Mouse (Mus musculus) kidney, postnatal 25 days (tissue): ENCODE measurements around the gene Ttc23.

Experiments
- DNase-seq, 2 experiments: peaks; one replicate each; pipeline ENCODE4 v3.0.0; 2021; ENCODE audit warnings: mixed read lengths in 2 of 2

The Ttc23 gene

DNA sequence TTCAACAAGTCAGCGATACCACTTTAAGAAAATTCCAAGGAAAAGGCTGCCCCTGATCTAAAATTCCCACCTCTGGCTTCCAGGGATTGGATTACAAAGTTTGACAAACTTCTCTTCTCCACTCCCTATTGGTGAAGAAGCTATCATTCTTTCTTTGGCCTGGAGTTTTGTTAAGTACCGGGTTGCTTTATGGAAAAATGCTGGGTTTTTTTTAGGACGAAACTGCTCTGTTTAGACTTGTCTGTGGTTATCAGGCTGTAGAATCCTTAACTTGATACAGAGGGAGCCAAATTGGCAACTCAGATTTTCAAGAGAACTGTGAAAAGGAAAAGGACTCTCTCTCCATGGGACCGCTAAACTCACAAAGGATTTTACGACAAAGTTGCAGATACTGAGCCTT, at the start of gene Ttc23:
TSS of gene Ttc23 (plus strand) at position 134 of the 400 bp plus-strand sequence.
- peak in 1 of 2 experiments; percentile 22 for DNase-seq

GRCm38 (mm10) chr7:67598050-67598449, 49.2 kb upstream of the Ttc23 start:
- DNase-seq, result peak; percentile 76 to 81

DNA sequence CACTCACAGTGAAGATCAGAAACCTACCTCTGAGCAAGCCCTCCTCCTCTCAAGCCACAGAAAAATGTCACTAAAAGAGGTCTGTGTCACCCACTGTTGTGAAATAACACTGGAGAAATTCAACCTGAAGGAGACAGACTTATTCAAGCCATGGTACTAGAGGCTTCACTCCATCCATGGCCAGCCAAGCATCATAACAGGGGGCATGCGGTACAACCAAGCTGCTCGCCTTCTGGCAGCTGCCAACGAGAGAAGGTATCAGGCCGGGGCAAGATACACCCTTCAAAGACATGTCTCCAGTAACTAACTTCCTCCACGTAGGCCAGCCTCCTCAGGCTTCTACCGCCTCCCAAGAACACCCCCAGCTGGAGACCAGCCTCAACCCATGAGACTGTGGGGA, 42.1 kb upstream of the Ttc23 start:
- DNase-seq, result peak in 1 of 2 experiments; percentile 46

GRCm38 (mm10) chr7:67606250-67606649, 41.0 kb upstream of the Ttc23 start:
- no peak for DNase-seq

- DNase-seq, result no peak
Measured at GRCm38 (mm10) chr7:67607669-67608347, 39.4 kb upstream of the Ttc23 start.

- DNase-seq, result no peak
Measured at GRCm38 (mm10) chr7:67608348-67609024, 38.7 kb upstream of the Ttc23 start.

GRCm38 (mm10) chr7:67613795-67614463, 33.3 kb upstream of the Ttc23 start:
- peak; percentile 36 to 69 for DNase-seq

DNA sequence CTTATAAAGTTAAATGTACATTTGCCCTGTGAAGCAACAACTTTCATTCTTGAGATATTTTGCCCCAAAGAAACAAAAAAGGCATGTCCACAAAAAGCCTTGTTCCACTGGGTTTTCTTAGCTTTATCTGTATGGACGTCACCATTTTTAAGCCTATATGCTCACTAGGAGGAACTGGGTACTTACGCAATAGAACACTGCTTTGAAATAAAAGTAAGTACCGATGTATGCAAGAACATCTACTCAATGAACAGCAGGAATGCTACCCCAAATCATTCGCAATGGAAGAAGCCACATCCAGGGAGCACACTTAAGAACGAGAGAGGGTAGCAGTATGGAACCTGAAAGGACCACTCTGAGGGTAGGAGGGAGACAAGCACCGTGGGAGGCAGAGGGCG, 32.7 kb upstream of the Ttc23 start:
- DNase-seq, result no peak

DNA sequence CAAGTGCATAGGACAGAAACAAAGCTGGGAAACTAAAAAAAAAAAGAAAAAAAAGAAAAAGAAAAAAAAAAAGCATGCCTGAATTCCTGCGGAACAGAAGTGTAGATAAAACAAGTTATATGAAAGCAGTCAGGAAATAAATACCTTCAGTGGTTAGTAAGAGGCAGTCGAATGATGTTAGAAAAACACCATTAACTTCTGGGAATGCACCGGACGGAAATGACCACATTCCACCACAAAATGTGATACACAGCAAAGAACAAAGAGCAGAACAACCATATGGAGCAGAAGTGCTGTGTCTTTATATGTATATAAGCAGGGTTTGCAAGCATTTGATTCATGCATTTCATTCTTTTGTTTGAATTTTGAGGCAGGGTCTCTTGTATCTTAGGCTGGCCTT, 30.3 kb upstream of the Ttc23 start:
- no peak for DNase-seq

GRCm38 (mm10) chr7:67617646-67618045, 29.6 kb upstream of the Ttc23 start:
- no peak for DNase-seq

GRCm38 (mm10) chr7:67618316-67618715, 28.9 kb upstream of the Ttc23 start:
- no peak for DNase-seq

- no peak for DNase-seq
Measured at GRCm38 (mm10) chr7:67619836-67620235, 27.4 kb upstream of the Ttc23 start.

GRCm38 (mm10) chr7:67622151-67622550, 25.1 kb upstream of the Ttc23 start:
- no peak for DNase-seq

DNA sequence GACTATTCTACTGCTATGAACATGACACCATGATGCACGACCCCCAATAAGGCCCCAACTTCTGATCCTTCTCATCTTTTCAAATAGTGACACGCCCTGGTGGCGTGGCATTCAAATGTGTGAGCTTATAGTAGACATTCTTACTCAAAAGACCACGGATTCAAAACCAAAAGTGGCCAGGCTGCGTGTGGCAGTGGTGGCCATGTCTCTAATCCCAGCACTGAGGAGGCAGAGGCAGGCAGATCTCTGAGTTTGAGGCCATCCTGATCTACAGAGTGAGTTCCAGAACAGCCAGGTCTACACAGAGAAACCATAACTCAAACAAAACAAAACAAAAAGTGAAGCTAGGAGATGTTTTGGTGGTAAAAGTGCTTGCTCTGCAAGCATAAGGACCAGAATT, 20.5 kb upstream of the Ttc23 start:
- no peak for DNase-seq

DNA sequence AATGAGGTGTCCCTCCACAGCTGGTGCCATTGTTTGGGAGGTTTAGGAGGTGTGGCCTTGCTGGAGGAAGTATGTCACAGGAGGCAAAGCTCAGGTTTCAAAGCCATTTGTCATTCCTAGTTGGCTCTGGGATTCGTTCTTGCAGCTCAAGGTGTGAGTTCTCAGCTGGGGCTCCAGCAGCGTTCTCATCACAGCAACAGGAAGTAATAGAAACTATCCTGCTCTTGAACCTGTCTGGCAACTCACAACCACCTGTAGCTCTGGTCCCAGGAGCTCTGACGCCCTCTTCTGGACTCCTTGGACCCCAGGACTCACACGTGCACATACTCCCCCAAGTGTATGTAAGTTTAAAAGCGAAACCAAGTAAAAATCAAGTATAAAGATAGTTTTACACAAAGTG, 17.5 kb upstream of the Ttc23 start:
- DNase-seq, result no peak

GRCm38 (mm10) chr7:67630817-67631216, 16.4 kb upstream of the Ttc23 start:
- DNase-seq, result peak; percentile 77 to 90

GRCm38 (mm10) chr7:67632380-67632779, 14.8 kb upstream of the Ttc23 start:
- peak in 1 of 2 experiments; percentile 27 for DNase-seq

- peak; percentile 46 to 67 for DNase-seq
Measured at GRCm38 (mm10) chr7:67634210-67634609, 13.0 kb upstream of the Ttc23 start.

- no peak for DNase-seq
Measured at GRCm38 (mm10) chr7:67636161-67636560, 11.0 kb upstream of the Ttc23 start.

DNA sequence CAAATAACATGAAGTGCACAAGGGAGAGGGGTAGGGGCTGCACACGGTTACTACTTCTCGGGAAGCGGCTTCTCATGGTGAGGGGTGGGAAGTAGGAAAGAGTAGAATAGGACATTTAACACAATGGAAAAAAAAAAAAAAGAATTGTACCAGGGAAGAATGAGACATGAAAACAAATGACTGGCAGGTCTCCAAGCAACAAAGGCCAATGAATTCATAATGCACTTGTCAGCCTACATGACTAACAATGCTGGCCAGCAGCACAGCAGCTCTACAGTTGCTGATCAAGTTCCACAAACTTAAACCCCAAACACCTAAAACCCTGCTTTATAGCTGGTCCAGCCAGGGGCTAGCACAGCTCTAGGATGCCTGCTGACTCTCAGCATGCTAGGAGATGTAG, 8.2 kb upstream of the Ttc23 start:
- DNase-seq, result peak in 1 of 2 experiments; percentile 27

GRCm38 (mm10) chr7:67642955-67643354, 4.3 kb upstream of the Ttc23 start:
- DNase-seq, result no peak

DNA sequence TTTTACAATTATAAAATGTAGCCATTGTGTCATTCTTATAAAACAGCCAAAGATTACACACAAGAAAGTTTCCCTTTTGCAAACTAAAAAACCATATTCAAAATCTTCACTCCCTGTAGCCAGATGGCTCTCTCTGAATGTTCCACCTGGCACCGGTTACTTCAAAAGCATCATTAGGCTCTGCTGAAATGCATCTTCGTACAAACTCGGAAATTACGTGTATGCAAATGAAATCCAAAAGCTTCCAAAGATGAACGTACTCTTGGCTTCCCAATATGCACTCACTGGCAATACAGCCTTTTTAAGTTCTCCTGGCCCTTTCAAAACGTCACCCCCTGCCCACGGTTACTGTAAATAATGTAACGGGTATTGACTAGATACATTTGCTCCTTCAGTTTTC, 2.9 kb upstream of the Ttc23 start:
- DNase-seq, result no peak

GRCm38 (mm10) chr7:67644833-67645680, 2.2 kb upstream of the Ttc23 start, which contains the start of gene Lrrc28:
Lrrc28 (minus strand) TSS chr7:67645268.
- peak; percentile 100 for DNase-seq
